Mouse (Mus musculus) limb, embryonic 13.5 days (tissue): ENCODE measurements at regions not wholly inside any gene's neighbourhood (a gene's known extent, or its start where the extent isn't known, plus 50 kb on each side); places are given as distances from the start of the nearest gene placed in this dataset.

ENCODE experiments used
- ATAC-seq: fragments of 200-750 bp; cut with Nextera tagmentation; 2 replicates; pipeline ENCODE4 v1.8.0; 2017; ENCODE audit warnings: low read depth, moderate number of reproducible peaks, moderate TSS enrichment; ENCODE audit not compliant: low FRiP score
- H3K27ac ChIP-seq: fragments of 300-500 bp; sonication (generic); 2 replicates; pipeline ENCODE4 v1.5.1; 2015; ENCODE audit warnings: inconsistent platforms, mild to moderate bottlenecking, moderate library complexity
- H3K27me3 ChIP-seq: fragments of 300-500 bp; sonication (generic); 2 replicates; pipeline ENCODE4 v1.6.1; 2015; ENCODE audit warnings: mild to moderate bottlenecking, inconsistent platforms
- H3K36me3 ChIP-seq: fragments of 300-500 bp; sonication (generic); 2 replicates; pipeline ENCODE4 v1.6.1; 2015; ENCODE audit warnings: inconsistent platforms, mild to moderate bottlenecking, moderate library complexity
- H3K4me1 ChIP-seq: fragments of 300-500 bp; sonication (generic); 2 replicates; pipeline ENCODE4 v1.6.1; 2015; ENCODE audit warnings: inconsistent platforms
- H3K4me2 ChIP-seq: fragments of 300-500 bp; sonication (generic); replicated peaks from 2 replicates; pipeline ENCODE4 v1.6.1; 2015; ENCODE audit warnings: inconsistent platforms, mild to moderate bottlenecking, moderate library complexity
- H3K4me3 ChIP-seq: fragments of 300-500 bp; sonication (generic); 2 replicates; pipeline ENCODE4 v1.5.1; 2015; ENCODE audit warnings: moderate library complexity, mild to moderate bottlenecking, inconsistent platforms
- H3K9ac ChIP-seq: fragments of 300-500 bp; sonication (generic); 2 replicates; pipeline ENCODE4 v1.6.1; 2015; ENCODE audit warnings: mild to moderate bottlenecking, inconsistent platforms
- H3K9me3 ChIP-seq: fragments of 300-500 bp; sonication (generic); 2 replicates; pipeline ENCODE4 v1.6.1; 2016; ENCODE audit warnings: inconsistent platforms
- WGBS: fragments of 180-500 bp; shearing (Covaris S2); methylation state at CpG from one replicate; pipeline ENCODE4 v1.1.7; 2015; 5-methylcytosine and 5-hydroxymethylcytosine counted together

DNA sequence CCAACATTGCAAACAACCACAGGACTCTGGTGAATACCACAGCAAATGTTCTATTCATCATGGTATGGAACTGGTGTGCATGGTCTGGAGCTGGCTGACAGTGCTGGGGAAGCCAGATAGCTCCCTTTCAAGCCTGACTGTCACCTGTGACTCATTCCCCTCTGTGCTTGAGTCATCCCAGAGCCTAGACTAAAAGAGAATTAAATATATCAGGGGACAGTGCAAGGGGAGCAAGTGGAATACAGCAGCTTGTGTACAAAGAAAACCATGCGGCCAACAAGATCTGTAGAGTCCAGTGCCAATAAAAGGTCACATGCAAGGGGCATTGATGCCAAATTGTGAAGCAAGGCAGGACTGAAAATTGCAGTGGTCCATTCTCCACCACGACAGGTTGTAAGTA is 117.7 kb downstream of the Pah start:
- no peak overlapping the region for H3K4me2 ChIP-seq
- H3K9ac ChIP-seq, result no peak overlapping the region
- no peak overlapping the region for H3K4me3 ChIP-seq
- no peaks in the 10 kb centered on the region for H3K27me3 ChIP-seq
- no peaks in the 10 kb centered on the region for H3K4me1 ChIP-seq
- H3K27ac ChIP-seq, result no peak overlapping the region
- no peaks in the 10 kb centered on the region for H3K36me3 ChIP-seq
- no peak for ATAC-seq
- WGBS, result 85% methylated on average over 2 of the region's 2 CpGs
- no peaks in the 10 kb centered on the region for H3K9me3 ChIP-seq

DNA sequence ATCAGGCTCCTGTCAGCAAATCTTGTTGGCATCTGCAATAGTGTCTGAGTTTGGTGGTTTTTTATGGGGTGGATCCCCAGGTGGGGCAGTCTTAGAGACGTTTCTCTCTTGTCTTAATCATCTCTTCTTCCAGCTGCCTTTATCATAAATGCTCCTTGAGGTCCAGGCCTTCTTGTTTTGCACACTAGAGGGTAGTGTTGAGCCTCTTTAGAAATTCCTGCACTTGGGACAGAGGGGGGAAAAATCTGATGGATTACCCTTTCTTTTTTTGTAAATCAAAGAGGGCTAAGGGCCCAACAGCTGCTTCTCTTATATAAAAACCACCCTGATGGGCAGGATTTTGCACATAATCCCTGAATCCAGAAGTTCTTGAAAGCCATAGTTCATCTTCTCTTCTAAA is 127.5 kb downstream of the Pah start:
- 11% methylated on average over 1 of the region's 1 CpGs for WGBS
- H3K4me2 ChIP-seq, result no peak overlapping the region
- no peaks in the 10 kb centered on the region for H3K9me3 ChIP-seq
- H3K4me1 ChIP-seq, result peaks cover 14% of the 10 kb centered on the region
- H3K9ac ChIP-seq, result no peak overlapping the region
- ATAC-seq, result no peak
- H3K27me3 ChIP-seq, result 0 out of 2 replicates have a peak, but pooled peaks cover 2% of the 10 kb centered on the region
- H3K27ac ChIP-seq, result no peak overlapping the region
- H3K4me3 ChIP-seq, result no peak overlapping the region
- H3K36me3 ChIP-seq, result no peaks in the 10 kb centered on the region

DNA sequence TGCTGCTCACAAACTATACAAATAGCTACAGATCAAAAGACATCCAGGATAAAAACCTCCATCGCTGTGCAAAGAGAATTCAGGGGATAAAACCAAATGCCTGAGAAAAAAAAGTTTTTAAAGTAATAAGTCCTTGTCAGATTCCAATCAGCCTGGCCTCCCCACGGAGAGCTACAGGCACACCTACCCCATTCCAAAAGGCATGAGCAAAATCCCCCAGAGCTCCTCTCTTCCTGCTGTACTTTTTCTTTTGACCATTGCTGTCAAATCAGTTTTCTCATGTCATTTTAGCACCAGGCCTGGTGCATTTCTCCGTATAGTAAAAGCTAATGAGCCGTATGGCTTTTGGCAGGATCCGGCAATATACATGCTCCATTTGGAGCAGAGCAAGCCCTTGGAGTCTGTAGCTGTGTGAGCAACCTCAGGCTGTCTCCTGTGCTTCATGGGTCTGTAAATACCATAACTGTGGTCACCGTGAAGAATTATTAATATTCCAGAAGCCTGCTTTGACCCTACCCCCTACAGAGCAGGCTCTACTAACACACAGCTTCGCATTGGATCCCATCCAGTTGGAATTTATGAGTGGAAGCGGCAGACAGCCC is 130.6 kb downstream of the Pah start:
- WGBS, result 45% methylated on average over 8 of the region's 8 CpGs

DNA sequence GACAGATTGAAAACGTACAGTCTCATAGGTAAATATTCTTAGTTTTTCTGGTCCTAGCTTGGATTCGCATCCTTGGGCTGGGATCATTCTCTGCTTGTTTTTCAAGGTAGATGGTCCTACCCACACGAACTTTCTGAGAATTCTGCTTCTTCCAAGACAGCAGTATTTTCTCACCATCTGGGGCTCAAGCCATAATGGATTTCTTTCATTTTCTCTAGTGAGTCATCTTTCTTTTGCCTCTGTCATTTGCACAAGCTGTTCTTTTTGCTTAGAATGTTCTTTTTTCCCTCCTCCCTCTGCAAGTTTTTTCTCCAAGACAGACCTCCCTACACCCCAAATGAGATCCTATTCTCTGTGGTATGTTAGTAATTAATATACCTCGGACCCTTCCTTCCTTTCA is 132.5 kb downstream of the Pah start:
- WGBS, result 81% methylated on average over 4 of the region's 4 CpGs
- ATAC-seq, result no peak
- no peak overlapping the region for H3K27ac ChIP-seq
- H3K36me3 ChIP-seq, result no peaks in the 10 kb centered on the region
- no peak overlapping the region for H3K4me2 ChIP-seq
- no peaks in the 10 kb centered on the region for H3K9me3 ChIP-seq
- peaks cover 14% of the 10 kb centered on the region for H3K4me1 ChIP-seq
- H3K9ac ChIP-seq, result no peak overlapping the region
- 0 out of 2 replicates have a peak, but pooled peaks cover 2% of the 10 kb centered on the region for H3K27me3 ChIP-seq
- H3K4me3 ChIP-seq, result no peak overlapping the region

More for the DNA sequence above, 130.6 kb downstream of the Pah start:
- Histone ChIP-seq H3K4me2 (no peak overlapping the region), H3K9ac (no peak overlapping the region), H3K9me3 (no peaks in the 10 kb centered on the region), H3K27ac (no peak overlapping the region), H3K36me3 (no peaks in the 10 kb centered on the region), H3K4me1 (peaks cover 14% of the 10 kb centered on the region), H3K4me3 (no peak overlapping the region), H3K27me3 (0 out of 2 replicates have a peak, but pooled peaks cover 2% of the 10 kb centered on the region)
- peak; percentile 88 for ATAC-seq

DNA sequence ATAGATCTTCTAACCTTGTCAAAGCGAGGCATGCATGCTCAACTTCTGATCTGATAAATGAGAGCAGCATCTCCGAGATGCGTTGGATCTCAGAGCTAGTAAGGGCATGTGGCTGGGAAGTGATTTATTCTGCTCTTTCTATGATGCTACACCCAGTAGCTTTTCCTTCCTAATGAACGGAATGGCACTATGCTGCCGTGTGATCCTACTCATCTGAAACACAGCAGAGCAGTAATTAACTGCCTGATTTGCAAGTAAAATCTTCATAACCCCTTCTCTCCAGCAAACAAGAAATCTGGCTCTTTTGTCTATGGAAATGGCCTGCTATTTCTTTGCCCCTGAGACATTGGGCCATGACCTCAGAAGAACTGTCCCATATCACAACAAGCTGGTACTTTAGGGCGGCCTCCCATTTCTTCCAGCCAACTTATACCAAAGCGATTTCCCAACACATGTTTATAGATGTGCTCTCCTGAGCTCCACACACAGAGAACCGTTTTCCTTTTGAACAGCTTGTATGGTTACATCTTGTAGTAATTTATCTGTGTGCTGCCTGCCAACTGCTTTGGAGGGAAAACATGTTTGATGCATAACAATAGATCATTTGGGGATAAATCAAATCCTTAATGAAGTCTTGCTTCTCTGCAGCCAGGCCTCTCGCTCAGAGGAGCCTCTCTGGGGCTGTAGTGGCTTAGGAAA is 144.6 kb downstream of the Pah start:
- no peak overlapping the region for H3K9ac ChIP-seq
- H3K36me3 ChIP-seq, result no peaks in the 10 kb centered on the region
- no peak overlapping the region for H3K4me2 ChIP-seq
- no peaks in the 10 kb centered on the region for H3K4me1 ChIP-seq
- no peak overlapping the region for H3K27ac ChIP-seq
- H3K9me3 ChIP-seq, result no peaks in the 10 kb centered on the region
- no peak overlapping the region for H3K4me3 ChIP-seq
- H3K27me3 ChIP-seq, result no peaks in the 10 kb centered on the region
- 72% methylated on average over 9 of the region's 9 CpGs for WGBS
- no peak; the same call in 1 of the 2 replicates for ATAC-seq

DNA sequence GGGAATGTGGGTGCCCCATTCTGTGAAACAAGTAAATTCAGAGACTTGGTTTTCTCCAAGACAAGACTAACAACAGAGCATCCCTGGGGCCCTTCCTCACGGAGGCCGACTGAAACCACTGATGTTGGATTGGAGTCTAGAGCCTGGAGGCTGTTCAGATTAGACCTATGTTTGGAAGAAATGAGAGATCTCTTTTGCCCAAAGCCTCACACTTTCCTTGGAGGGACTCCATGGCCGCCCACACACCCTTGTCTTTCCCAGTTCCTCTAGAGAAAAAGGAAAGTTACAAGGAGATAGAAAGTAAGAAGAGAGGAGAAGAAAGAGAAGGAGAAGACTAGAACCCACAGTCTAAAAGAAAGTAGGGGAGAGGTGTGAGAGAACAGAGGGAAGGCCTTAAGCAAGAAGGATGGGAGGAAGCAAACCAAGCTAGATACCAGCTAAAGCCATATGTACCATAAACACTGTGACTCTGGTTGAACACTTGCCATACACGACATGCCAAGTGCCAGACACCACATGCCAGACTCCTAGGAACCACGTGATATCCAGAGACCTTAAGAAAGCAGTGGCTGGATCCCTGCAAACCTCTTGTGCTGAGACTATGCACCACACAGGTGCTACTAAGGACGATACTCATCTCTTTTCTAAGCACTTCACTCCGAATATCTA is 145.3 kb downstream of the Pah start:
- Histone ChIP-seq H3K9me3 (no peaks in the 10 kb centered on the region), H3K4me2 (no peak overlapping the region), H3K27me3 (no peaks in the 10 kb centered on the region), H3K9ac (no peak overlapping the region), H3K4me3 (no peak overlapping the region), H3K36me3 (no peaks in the 10 kb centered on the region), H3K27ac (no peak overlapping the region), H3K4me1 (no peaks in the 10 kb centered on the region)
- ATAC-seq, result no peak
- WGBS, result 74% methylated on average over 7 of the region's 7 CpGs

DNA sequence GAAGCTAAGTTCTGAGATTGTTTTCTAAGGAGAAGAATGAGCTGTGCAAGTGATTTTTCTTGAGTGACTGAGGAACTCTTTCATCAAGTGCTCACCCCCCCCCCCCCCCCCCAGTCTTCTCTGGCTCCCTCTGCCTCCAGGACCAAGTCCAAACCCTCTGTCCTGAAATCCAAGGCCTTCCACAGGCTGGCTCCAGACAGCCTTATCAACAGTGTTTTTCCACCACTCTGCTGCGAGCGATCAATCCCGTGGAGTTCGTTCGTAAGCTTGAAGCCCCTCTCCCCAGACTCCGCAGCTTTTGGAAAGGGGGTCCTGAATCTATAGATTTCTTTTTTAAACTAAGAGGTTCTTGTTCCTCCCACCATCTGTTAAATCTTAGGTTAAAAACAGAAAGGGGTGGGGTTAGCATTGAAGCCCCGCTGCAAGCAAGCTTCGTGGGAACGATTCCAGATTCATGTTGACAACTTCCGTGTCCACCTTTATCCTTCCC is 146.1 kb downstream of the Pah start:
- Histone ChIP-seq H3K9me3 (no peaks in the 10 kb centered on the region), H3K36me3 (no peaks in the 10 kb centered on the region), H3K4me1 (peaks cover 2% of the 10 kb centered on the region; the same call in 1 of the 2 replicates), H3K27ac (no peak overlapping the region), H3K27me3 (no peaks in the 10 kb centered on the region), H3K4me3 (no peak overlapping the region), H3K4me2 (no peak overlapping the region), H3K9ac (no peak overlapping the region)
- ATAC-seq, result no peak
- 73% methylated on average over 10 of the region's 10 CpGs for WGBS

DNA sequence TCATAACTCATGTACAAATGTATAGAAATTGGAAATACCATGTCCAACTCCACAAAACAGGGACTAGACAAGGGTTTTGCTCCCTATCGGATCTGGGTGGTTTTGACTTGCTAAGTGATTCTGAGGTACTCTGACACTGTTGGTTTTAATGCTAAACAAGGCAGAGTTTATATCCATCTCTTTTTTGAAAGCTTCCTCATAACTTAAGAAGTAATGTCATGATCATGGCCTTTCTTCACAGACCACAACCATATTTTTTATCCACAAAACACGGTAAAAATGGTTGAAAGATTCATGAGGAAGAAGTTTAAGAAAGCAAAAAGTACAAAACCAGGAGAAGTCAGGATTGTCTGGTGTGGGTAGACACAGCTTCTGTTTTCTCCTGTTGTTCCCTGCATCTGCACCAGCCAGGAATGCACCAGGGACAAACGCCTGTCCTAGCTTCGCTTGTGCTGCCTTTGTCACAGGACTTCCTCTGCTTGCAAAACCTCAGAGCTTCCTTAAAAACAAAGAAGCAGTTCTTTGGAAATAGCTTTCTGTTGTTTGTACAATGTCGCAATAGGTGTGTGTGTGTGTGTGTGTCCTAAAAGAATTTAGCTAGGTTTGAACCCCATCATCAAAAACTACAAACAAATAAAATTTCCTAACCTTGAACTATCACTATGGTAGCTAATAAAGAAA is 153.3 kb downstream of the Pah start:
- H3K36me3 ChIP-seq, result no peaks in the 10 kb centered on the region
- no peak for ATAC-seq
- no peak overlapping the region for H3K4me2 ChIP-seq
- 0 out of 2 replicates have a peak, but pooled peaks cover 2% of the 10 kb centered on the region for H3K27me3 ChIP-seq
- no peak overlapping the region for H3K27ac ChIP-seq
- no peak overlapping the region for H3K9ac ChIP-seq
- H3K9me3 ChIP-seq, result no peaks in the 10 kb centered on the region
- WGBS, result 83% methylated on average over 5 of the region's 5 CpGs
- H3K4me1 ChIP-seq, result peaks cover 7% of the 10 kb centered on the region; the same call in 1 of the 2 replicates
- no peak overlapping the region for H3K4me3 ChIP-seq

DNA sequence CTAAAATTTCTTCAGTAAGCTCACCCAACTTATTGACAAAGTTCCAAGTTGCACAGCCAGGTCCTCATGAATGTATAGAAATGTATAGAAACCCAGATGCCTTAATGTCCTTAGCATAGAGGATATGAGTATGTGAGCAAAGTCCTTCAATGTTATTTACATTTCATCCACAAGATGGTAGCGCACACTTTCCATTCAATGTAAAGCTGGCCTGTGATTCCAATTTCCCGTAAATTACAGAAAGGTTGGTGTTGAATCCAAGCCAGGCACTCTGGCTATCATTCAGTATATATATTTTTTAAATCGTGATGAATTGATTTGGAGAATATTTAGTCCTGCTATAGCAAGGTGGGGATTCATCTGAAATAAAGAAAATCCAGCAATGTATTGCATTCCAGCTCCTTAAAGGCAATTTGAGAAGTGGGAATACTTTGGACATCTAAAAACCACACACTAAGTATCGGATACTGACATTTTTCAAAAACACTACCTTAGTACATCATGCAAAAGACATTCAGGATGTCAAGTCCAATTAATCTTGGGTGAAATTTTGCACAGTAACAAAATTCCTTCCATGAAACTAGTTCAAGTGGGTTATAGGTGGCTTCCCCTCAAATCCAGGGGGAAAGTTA is 154.6 kb downstream of the Pah start:
- H3K27ac ChIP-seq, result no peak overlapping the region
- peak; percentile 81 for ATAC-seq
- H3K4me1 ChIP-seq, result peaks cover 7% of the 10 kb centered on the region; the same call in 1 of the 2 replicates
- no peaks in the 10 kb centered on the region for H3K36me3 ChIP-seq
- H3K9ac ChIP-seq, result no peak overlapping the region
- no peak overlapping the region for H3K4me2 ChIP-seq
- H3K9me3 ChIP-seq, result no peaks in the 10 kb centered on the region
- 44% methylated on average over 4 of the region's 4 CpGs for WGBS
- H3K4me3 ChIP-seq, result no peak overlapping the region
- 0 out of 2 replicates have a peak, but pooled peaks cover 2% of the 10 kb centered on the region for H3K27me3 ChIP-seq

DNA sequence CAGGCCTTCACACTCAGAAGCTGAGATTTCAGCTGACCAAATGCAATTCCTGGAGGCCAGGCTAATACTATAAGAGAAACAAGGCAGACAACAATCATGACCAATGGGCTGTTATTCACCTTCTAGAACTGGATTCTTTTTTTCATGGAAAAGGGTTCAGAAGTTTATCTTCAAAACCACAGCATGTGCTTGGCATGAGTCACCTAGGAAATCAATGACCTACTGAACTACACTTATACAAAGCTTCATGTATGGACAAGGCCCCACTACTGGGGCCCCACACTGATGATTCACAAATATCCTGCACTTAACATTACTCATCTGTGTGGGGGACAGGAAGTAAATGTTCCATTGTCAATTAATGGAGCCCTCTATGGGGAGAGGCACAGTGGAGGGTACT is 157.4 kb downstream of the Pah start:
- ATAC-seq, result no peak
- H3K27me3 ChIP-seq, result 0 out of 2 replicates have a peak, but pooled peaks cover 2% of the 10 kb centered on the region
- H3K4me1 ChIP-seq, result no peaks in the 10 kb centered on the region
- H3K4me2 ChIP-seq, result no peak overlapping the region
- no peak overlapping the region for H3K4me3 ChIP-seq
- H3K36me3 ChIP-seq, result no peaks in the 10 kb centered on the region
- no peak overlapping the region for H3K27ac ChIP-seq
- H3K9ac ChIP-seq, result no peak overlapping the region
- no peaks in the 10 kb centered on the region for H3K9me3 ChIP-seq

DNA sequence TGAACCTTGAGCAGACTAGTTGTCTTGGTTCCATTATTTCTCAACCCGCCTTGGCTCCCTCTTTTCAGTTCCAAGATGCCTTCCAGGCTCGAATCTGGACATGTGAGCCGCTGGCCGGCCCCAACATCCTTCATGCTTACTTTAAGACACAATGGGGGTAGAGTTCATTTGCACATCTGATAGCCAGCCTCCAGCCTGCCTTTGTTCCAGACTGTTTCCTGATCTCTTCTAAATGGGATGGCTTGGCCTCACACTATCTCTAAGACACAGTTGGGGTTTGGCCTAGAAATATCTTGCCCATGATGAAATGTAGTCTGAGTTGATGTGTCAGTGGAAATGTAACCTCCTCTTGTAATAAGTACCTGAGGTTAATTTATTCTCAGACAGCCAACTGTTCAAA is 164.7 kb downstream of the Pah start:
- no peak overlapping the region for H3K4me3 ChIP-seq
- ATAC-seq, result no peak
- no peak overlapping the region for H3K9ac ChIP-seq
- no peak overlapping the region for H3K27ac ChIP-seq
- H3K4me1 ChIP-seq, result no peaks in the 10 kb centered on the region
- no peaks in the 10 kb centered on the region for H3K36me3 ChIP-seq
- H3K4me2 ChIP-seq, result no peak overlapping the region
- WGBS, result 77% methylated on average over 4 of the region's 4 CpGs
- no peaks in the 10 kb centered on the region for H3K27me3 ChIP-seq
- H3K9me3 ChIP-seq, result no peaks in the 10 kb centered on the region
